Mouse (Mus musculus) intestine, postnatal 0 days (tissue): ENCODE measurements at regions not wholly inside any gene's neighbourhood (a gene's known extent, or its start where the extent isn't known, plus 50 kb on each side); places are given as distances from the start of the nearest gene placed in this dataset.

Experiments
- ATAC-seq: fragments of 200-750 bp; cut with Nextera tagmentation; 2 replicates; pipeline ENCODE4 v1.8.0; 2017; ENCODE audit warnings: mild to moderate bottlenecking, moderate TSS enrichment, moderate library complexity
- H3K27ac ChIP-seq: fragments of 300-500 bp; sonication (generic); 2 replicates; pipeline ENCODE4 v1.5.1; 2014; ENCODE audit warnings: mild to moderate bottlenecking, low read depth, low read length, moderate library complexity
- H3K27me3 ChIP-seq: fragments of 300-500 bp; sonication (generic); replicated peaks from 2 replicates; pipeline ENCODE4 v1.6.1; 2014; ENCODE audit warnings: low read length, mixed read lengths; ENCODE audit not compliant: control insufficient read depth, insufficient read depth
- H3K36me3 ChIP-seq: fragments of 300-500 bp; sonication (generic); 2 replicates; pipeline ENCODE4 v1.6.1; 2014; ENCODE audit warnings: mild to moderate bottlenecking, moderate library complexity; ENCODE audit not compliant: control insufficient read depth, insufficient read depth
- H3K4me1 ChIP-seq: fragments of 300-500 bp; sonication (generic); replicated peaks from 2 replicates; pipeline ENCODE4 v1.6.1; 2014; ENCODE audit warnings: antibody characterized with exemption, low read length, mixed read lengths; ENCODE audit not compliant: control insufficient read depth, insufficient read depth
- H3K4me2 ChIP-seq: fragments of 300-500 bp; sonication (generic); replicated peaks from 2 replicates; pipeline ENCODE4 v1.6.1; 2014; ENCODE audit warnings: low read depth, mild to moderate bottlenecking, moderate library complexity
- H3K4me3 ChIP-seq: fragments of 300-500 bp; sonication (generic); 2 replicates; pipeline ENCODE4 v1.5.1; 2014; ENCODE audit warnings: low read depth, low read length
- H3K9ac ChIP-seq: fragments of 300-500 bp; sonication (generic); 2 replicates; pipeline ENCODE4 v1.6.1; 2014; ENCODE audit warnings: mild to moderate bottlenecking, low read depth, low read length
- H3K9me3 ChIP-seq: fragments of 300-500 bp; sonication (generic); 2 replicates; pipeline ENCODE4 v1.6.1; 2016; ENCODE audit warnings: mixed run types; ENCODE audit not compliant: control insufficient read depth
- CTCF ChIP-seq: sonication (generic); IDR thresholded peaks from 2 replicates; pipeline ENCODE4 v1.5.1; 2016; ENCODE audit warnings: low read depth, mild to moderate bottlenecking, control low read depth, antibody characterized with exemption, moderate library complexity
- WGBS: fragments of 180-500 bp; shearing (Covaris S2); extraction: QIAGEN DNeasy Blood & Tissue Kit; methylation state at CpG from one replicate; pipeline ENCODE4 v1.1.7; 2014; 5-methylcytosine and 5-hydroxymethylcytosine counted together

GRCm38 (mm10) chr11:111177516-111177915, 111.6 kb downstream of the Kcnj2 start:
- no peak for TF ChIP-seq CTCF

GRCm38 (mm10) chr11:111197422-111197821, 131.5 kb downstream of the Kcnj2 start:
- no peaks in the 10 kb centered on the region for H3K27me3 ChIP-seq
- H3K9ac ChIP-seq: no peak overlapping the region
- H3K36me3 ChIP-seq: no peaks in the 10 kb centered on the region
- no peak for ATAC-seq
- H3K4me2 ChIP-seq: no peak overlapping the region
- no peak overlapping the region for H3K27ac ChIP-seq
- no peak for TF ChIP-seq CTCF
- no peaks in the 10 kb centered on the region for H3K4me1 ChIP-seq
- WGBS: 81% methylated on average over 4 of the region's 4 CpGs
- H3K9me3 ChIP-seq: no peaks in the 10 kb centered on the region
- no peak overlapping the region for H3K4me3 ChIP-seq

More at GRCm38 (mm10) chr11:111177516-111177915, 111.6 kb downstream of the Kcnj2 start:
- no peaks in the 10 kb centered on the region for H3K36me3 ChIP-seq
- no peak overlapping the region for H3K4me3 ChIP-seq
- H3K27me3 ChIP-seq: no peaks in the 10 kb centered on the region
- no peaks in the 10 kb centered on the region for H3K4me1 ChIP-seq
- ATAC-seq: no peak
- H3K9ac ChIP-seq: no peak overlapping the region
- no peak overlapping the region for H3K27ac ChIP-seq
- H3K9me3 ChIP-seq: no peaks in the 10 kb centered on the region
- 82% methylated on average over 4 of the region's 4 CpGs for WGBS
- H3K4me2 ChIP-seq: no peak overlapping the region

GRCm38 (mm10) chr11:111200512-111200911, 134.5 kb downstream of the Kcnj2 start:
- H3K27me3 ChIP-seq: no peaks in the 10 kb centered on the region
- TF ChIP-seq CTCF: no peak
- H3K27ac ChIP-seq: no peak overlapping the region
- WGBS: 51% methylated on average over 2 of the region's 2 CpGs
- ATAC-seq: no peak
- no peaks in the 10 kb centered on the region for H3K4me1 ChIP-seq
- H3K4me2 ChIP-seq: no peak overlapping the region
- no peaks in the 10 kb centered on the region for H3K36me3 ChIP-seq
- H3K9ac ChIP-seq: no peak overlapping the region
- H3K4me3 ChIP-seq: no peak overlapping the region
- H3K9me3 ChIP-seq: no peaks in the 10 kb centered on the region

- H3K4me2 ChIP-seq: no peak overlapping the region
- no peaks in the 10 kb centered on the region for H3K4me1 ChIP-seq
- H3K9ac ChIP-seq: no peak overlapping the region
- no peaks in the 10 kb centered on the region for H3K27me3 ChIP-seq
- H3K27ac ChIP-seq: no peak overlapping the region
- no peaks in the 10 kb centered on the region for H3K36me3 ChIP-seq
- no peaks in the 10 kb centered on the region for H3K9me3 ChIP-seq
- no peak overlapping the region for H3K4me3 ChIP-seq
- no peak for TF ChIP-seq CTCF
- no peak for ATAC-seq
These were observed 136.8 kb downstream of the Kcnj2 start for GRCm38 (mm10) chr11:111202780-111203179.

- H3K4me2 ChIP-seq: no peak overlapping the region
- no peak overlapping the region for H3K27ac ChIP-seq
- TF ChIP-seq CTCF: no peak
- no peak overlapping the region for H3K9ac ChIP-seq
- no peaks in the 10 kb centered on the region for H3K36me3 ChIP-seq
- H3K4me1 ChIP-seq: no peaks in the 10 kb centered on the region
- no peak overlapping the region for H3K4me3 ChIP-seq
- no peaks in the 10 kb centered on the region for H3K27me3 ChIP-seq
- ATAC-seq: no peak
- H3K9me3 ChIP-seq: no peaks in the 10 kb centered on the region
These were observed 144.6 kb downstream of the Kcnj2 start for GRCm38 (mm10) chr11:111210565-111210964.

DNA sequence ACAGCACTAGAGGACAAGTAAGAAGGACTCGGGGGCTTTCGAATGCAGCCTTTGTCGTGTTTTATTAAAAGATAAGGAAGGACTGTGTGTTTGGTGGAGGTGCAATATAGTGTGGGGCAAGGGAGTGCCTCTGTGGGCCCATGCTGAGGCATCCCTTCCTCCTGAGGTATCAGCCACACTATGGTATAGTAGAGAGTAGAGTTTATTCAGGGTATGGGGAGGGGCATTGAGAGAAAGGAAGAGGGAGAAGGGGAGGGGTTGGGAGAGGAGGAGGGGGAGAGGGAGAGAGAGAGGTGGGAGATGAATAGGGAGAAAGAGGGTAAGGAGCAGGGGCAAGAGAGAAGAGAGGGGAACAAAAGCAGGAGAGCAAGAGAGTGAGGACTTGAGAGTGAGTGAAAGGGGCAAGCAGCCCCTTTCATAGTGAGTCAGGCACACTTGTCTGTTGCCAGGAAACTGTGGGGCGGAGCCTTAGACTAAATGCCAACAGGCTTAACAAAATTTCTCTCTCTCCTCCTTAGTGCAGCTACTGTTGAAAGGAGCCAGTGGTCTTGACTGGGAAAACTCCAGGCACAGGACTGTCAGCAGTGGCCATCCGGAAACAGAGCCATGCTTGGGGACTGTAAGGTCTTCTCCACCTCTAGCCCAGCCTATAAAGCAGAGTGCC, 146.2 kb downstream of the Kcnj2 start:
- H3K4me3 ChIP-seq: no peak overlapping the region
- no peaks in the 10 kb centered on the region for H3K9me3 ChIP-seq
- no peaks in the 10 kb centered on the region for H3K36me3 ChIP-seq
- ATAC-seq: no peak
- H3K27ac ChIP-seq: no peak overlapping the region
- H3K4me1 ChIP-seq: no peaks in the 10 kb centered on the region
- H3K4me2 ChIP-seq: no peak overlapping the region
- 57% methylated on average over 5 of the region's 5 CpGs for WGBS
- no peak for TF ChIP-seq CTCF
- H3K9ac ChIP-seq: no peak overlapping the region
- H3K27me3 ChIP-seq: no peaks in the 10 kb centered on the region

DNA sequence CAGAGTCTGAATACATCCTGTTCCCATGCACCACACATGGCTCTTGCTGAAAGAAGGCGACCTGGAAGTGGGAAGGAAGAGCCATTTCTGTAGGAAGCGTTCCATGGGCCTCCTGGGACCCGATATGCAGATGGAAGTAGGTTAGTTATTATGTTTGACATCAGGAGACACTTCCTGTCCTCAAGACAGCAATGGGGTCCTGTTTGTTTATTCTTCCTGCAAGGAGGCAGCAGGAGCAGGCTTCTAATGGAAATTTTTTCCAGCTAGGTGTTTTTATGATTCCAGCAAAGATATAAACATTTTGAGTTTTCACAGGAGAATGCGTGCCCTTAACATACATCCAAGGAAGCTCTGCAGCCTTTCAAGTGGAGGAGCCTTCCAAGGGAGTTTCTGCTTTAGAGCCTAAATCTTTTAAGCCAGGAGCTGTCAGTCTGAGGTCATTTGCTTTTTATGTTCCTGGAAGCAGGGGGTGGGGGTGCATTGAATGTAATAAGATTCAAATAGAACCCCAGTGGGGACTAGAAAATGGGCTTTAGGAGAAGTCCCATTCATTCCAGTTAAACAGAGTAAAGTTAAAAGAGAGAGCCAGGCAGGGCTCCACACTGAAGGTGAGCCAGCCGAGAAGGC, 146.9 kb downstream of the Kcnj2 start:
- ATAC-seq: no peak
- Histone ChIP-seq H3K36me3 (no peaks in the 10 kb centered on the region), H3K9me3 (no peaks in the 10 kb centered on the region), H3K4me3 (no peak overlapping the region), H3K27ac (no peak overlapping the region), H3K4me2 (no peak overlapping the region), H3K27me3 (no peaks in the 10 kb centered on the region), H3K9ac (no peak overlapping the region), H3K4me1 (no peaks in the 10 kb centered on the region)
- no peak for TF ChIP-seq CTCF
- WGBS: 43% methylated on average over 5 of the region's 5 CpGs
